Mouse (Mus musculus): Measurements from ENCODE around the gene Fat4.

Gene Fat4

DNA sequence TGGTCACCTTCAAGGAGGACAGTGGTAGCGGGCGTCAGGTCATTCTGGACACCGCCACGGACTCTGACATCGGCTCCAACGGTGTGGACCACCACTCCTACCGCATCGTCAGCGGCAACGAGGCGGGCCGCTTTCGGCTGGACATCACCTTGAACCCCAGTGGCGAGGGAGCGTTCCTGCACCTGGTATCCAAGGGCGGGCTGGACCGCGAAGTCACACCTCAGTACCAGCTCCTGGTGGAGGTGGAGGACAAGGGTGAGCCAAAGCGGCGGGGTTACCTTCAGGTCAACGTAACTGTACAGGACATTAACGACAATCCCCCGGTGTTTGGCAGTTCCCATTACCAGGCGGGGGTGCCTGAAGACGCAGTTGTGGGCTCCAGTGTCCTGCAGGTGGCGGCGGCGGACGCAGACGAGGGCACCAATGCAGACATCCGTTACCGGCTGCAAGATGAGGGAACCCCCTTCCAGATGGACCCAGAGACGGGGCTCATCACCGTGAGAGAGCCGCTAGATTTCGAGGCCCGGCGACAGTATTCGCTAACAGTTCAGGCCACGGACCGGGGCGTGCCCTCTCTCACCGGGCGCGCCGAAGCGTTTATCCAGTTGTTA, 746 bp downstream of the Fat4 start:
- TF ChIP-seq NANOG (IDR thresholded peaks at IDR 0.05; ENCODE audit: borderline replicate concordance, low read length) (no peak), CTCF (conservative IDR thresholded peaks at IDR 0.05; ENCODE audit: low read length) (no peak), POU5F1 (IDR thresholded peaks at IDR 0.05; ENCODE audit: borderline replicate concordance, low read length) (no peak)
- Histone ChIP-seq H3K9me3 (ENCODE audit: low read length) (no peaks in the 10 kb centered on the region), H3K27me3 (ENCODE audit: insufficient read depth, low read length) (peaks cover 64% of the 10 kb centered on the region), H3K4me3 (replicated peaks; ENCODE audit: low read length) (peak overlapping the region; percentile 83), H3K4me1 (replicated peaks; ENCODE audit: low read depth, low read length) (peaks cover 30% of the 10 kb centered on the region), H3K36me3 (ENCODE audit: insufficient read depth, low read length) (no peaks in the 10 kb centered on the region)

DNA sequence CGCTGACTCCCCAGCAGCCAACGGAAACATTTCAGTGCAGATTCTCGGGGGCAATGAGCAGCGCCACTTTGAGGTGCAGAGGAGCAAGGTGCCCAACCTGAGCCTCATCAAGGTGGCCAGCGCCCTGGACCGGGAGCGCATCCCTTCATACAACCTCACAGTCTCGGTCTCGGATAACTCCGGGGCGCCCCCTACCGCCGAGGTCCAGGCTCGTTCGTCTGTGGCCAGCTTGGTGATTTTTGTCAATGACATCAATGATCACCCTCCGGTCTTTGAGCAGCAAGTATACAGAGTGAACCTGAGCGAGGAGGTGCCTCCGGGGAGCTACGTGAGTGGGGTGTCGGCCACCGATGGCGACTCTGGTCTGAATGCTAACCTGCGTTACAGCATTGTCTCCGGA, 1.4 kb downstream of the Fat4 start:
- H3K4me1 ChIP-seq (replicated peaks; ENCODE audit: low read depth, low read length) = peaks cover 30% of the 10 kb centered on the region
- no peaks in the 10 kb centered on the region for H3K9me3 ChIP-seq (ENCODE audit: low read length)
- TF ChIP-seq POU5F1 (IDR thresholded peaks at IDR 0.05; ENCODE audit: borderline replicate concordance, low read length) (no peak), CTCF (conservative IDR thresholded peaks at IDR 0.05; ENCODE audit: low read length) (peak; percentile 52)
- H3K36me3 ChIP-seq (ENCODE audit: insufficient read depth, low read length) = no peaks in the 10 kb centered on the region
- H3K4me3 ChIP-seq (replicated peaks; ENCODE audit: low read length) = peak overlapping the region; percentile 83
- peaks cover 64% of the 10 kb centered on the region for H3K27me3 ChIP-seq (ENCODE audit: insufficient read depth, low read length)

DNA sequence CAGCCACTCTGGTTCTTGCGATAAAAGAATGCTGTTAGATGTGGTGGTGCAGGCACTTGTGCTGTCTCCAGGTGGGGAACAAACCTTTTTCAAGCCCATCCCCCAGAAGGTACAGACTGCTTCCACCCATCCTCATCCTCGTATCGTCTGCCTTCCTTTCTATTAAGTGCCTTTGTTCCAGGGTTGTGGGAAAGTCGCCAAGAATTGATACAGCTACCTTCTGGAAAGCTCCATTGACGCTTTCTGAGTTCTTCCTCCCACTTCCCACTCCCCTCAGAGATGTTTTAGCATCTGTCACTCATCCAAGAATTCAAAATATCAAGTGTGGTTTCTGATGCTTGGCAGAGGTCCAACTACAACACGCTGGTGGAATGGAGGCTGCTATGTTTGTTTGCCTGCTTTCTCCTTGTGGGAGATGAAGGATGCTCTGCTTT, 6.1 kb downstream of the Fat4 start:
- Histone ChIP-seq H3K4me1 (replicated peaks; ENCODE audit: low read depth, low read length) (peaks cover 5% of the 10 kb centered on the region), H3K9me3 (ENCODE audit: low read length) (no peaks in the 10 kb centered on the region), H3K36me3 (ENCODE audit: insufficient read depth, low read length) (no peaks in the 10 kb centered on the region), H3K4me3 (replicated peaks; ENCODE audit: low read length) (no peak overlapping the region), H3K27me3 (ENCODE audit: insufficient read depth, low read length) (peaks cover 24% of the 10 kb centered on the region)
- TF ChIP-seq NANOG (IDR thresholded peaks at IDR 0.05; ENCODE audit: borderline replicate concordance, low read length) = no peak
- TF ChIP-seq POU5F1 (IDR thresholded peaks at IDR 0.05; ENCODE audit: borderline replicate concordance, low read length) = no peak
- TF ChIP-seq CTCF (conservative IDR thresholded peaks at IDR 0.05; ENCODE audit: low read length) = no peak

DNA sequence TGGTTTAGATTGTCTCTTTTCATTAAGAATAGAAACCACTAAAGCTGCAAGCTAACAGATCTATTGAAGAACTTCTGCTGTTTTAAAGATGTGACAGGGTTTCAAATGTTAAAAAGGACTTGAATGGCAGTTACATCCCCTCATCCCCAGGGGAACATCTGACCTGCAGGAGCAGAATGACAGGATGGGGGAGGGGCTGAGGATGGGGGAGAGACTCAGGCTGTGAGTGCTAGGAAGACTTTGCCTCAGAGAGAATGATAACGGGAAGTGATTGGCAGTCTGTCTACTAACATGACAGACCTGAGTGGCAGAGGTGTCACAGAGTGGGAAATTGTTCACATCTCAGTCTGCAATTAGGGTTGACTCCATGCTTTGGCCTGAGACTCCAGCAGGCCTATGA, 14.1 kb downstream of the Fat4 start:
- Histone ChIP-seq H3K4me1 (replicated peaks; ENCODE audit: low read depth, low read length) (no peaks in the 10 kb centered on the region), H3K27me3 (ENCODE audit: insufficient read depth, low read length) (no peaks in the 10 kb centered on the region), H3K4me3 (replicated peaks; ENCODE audit: low read length) (no peak overlapping the region), H3K36me3 (ENCODE audit: insufficient read depth, low read length) (no peaks in the 10 kb centered on the region), H3K9me3 (ENCODE audit: low read length) (no peaks in the 10 kb centered on the region)
- TF ChIP-seq CTCF (conservative IDR thresholded peaks at IDR 0.05; ENCODE audit: low read length) = no peak
- TF ChIP-seq NANOG (IDR thresholded peaks at IDR 0.05; ENCODE audit: borderline replicate concordance, low read length) = no peak
- no peak for TF ChIP-seq POU5F1 (IDR thresholded peaks at IDR 0.05; ENCODE audit: borderline replicate concordance, low read length)

DNA sequence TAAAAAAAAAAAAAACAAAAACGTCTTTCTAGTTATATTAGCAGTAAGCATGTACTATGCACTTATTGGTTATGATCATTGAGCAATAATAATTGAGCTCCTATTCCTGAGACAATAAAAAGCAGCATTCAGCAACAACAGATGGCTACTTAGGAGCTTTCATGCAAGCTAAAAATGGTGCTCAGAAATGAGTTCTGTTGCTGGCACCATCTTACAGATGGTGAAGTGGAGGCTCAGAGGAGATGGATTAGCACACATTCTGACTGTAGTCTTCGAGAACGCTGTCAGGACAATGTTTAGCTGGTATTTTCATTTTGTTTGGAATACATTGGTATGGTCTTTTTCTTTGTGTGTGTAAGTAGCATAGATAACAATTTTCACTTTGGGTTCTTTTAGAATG, 20.1 kb downstream of the Fat4 start:
- Histone ChIP-seq H3K36me3 (ENCODE audit: insufficient read depth, low read length) (no peaks in the 10 kb centered on the region), H3K4me1 (replicated peaks; ENCODE audit: low read depth, low read length) (no peaks in the 10 kb centered on the region), H3K27me3 (ENCODE audit: insufficient read depth, low read length) (no peaks in the 10 kb centered on the region), H3K9me3 (ENCODE audit: low read length) (no peaks in the 10 kb centered on the region), H3K4me3 (replicated peaks; ENCODE audit: low read length) (no peak overlapping the region)
- TF ChIP-seq POU5F1 (IDR thresholded peaks at IDR 0.05; ENCODE audit: borderline replicate concordance, low read length) (no peak), CTCF (conservative IDR thresholded peaks at IDR 0.05; ENCODE audit: low read length) (no peak), NANOG (IDR thresholded peaks at IDR 0.05; ENCODE audit: borderline replicate concordance, low read length) (no peak)

DNA sequence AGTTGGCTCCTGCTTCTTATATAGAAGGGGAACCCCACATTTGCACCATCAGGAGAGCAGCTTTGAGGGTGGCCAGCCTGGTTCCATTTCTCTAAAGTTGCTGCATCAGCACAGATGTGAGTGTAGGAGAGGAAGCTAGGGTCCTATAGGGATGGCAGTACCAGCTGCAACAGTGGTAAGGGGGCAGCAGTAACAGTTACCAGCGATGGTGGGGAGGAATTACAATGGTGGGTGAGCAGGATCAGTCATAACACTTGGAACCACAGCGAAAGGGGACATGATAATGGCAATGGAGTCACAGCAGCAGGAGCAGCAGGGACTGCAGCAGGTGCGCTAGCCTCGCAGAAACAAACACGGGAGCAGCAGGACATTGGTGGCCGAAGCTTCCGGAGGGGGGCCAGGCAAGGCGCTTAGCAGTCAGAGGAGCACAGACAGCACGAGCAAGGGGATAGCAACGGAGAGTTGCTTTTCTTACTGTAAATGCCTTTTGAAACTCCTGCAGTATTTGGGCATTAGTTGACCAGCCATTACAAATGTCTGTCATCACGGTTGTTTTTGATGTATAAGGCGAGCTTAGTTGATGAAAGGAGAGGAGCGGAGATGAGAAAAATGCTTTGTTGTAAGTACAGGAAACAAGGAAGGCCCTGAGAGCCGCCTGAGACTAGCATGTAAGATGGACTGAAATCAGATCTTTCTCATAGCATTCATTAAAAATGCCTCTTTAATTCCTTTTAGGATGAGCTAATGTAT, 21.1 kb downstream of the Fat4 start:
- Histone ChIP-seq H3K4me3 (replicated peaks; ENCODE audit: low read length) (no peak overlapping the region), H3K4me1 (replicated peaks; ENCODE audit: low read depth, low read length) (no peaks in the 10 kb centered on the region), H3K9me3 (ENCODE audit: low read length) (no peaks in the 10 kb centered on the region), H3K36me3 (ENCODE audit: insufficient read depth, low read length) (no peaks in the 10 kb centered on the region), H3K27me3 (ENCODE audit: insufficient read depth, low read length) (no peaks in the 10 kb centered on the region)
- TF ChIP-seq CTCF (conservative IDR thresholded peaks at IDR 0.05; ENCODE audit: low read length) (no peak), POU5F1 (IDR thresholded peaks at IDR 0.05; ENCODE audit: borderline replicate concordance, low read length) (no peak), NANOG (IDR thresholded peaks at IDR 0.05; ENCODE audit: borderline replicate concordance, low read length) (no peak)

DNA sequence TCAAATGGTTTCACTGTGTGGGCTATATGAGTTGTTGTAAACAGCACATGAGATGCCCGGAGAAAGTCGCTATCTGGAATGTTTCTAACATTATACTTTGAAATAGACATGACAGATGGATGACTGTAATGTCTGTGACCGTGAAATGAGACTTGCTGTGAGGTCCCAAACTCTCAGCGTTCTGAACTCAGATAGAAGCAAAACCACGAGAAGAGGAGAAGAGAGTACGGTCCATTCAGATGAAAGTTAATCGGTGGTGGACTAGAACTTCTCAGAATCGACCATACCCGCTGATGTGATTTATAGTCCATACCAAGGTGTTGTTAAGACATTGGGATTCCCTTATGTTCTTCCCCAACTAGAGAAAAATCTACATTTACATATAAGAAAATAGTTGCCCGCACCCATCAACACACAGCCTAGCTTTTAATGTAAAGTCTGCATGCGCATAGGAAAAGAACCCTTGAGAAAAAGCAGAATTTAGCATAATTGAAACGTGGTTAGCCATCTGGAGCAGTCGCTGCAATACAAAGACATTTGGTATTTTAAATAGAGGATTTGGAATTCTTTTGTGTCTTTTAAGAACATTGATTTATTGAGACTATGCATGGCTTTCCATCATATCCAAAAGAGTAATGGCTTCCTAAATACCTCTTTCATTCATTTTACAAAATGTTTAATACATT, 21.8 kb downstream of the Fat4 start:
- TF ChIP-seq NANOG (IDR thresholded peaks at IDR 0.05; ENCODE audit: borderline replicate concordance, low read length) = no peak
- TF ChIP-seq POU5F1 (IDR thresholded peaks at IDR 0.05; ENCODE audit: borderline replicate concordance, low read length) = no peak
- no peak for TF ChIP-seq CTCF (conservative IDR thresholded peaks at IDR 0.05; ENCODE audit: low read length)
- Histone ChIP-seq H3K4me1 (replicated peaks; ENCODE audit: low read depth, low read length) (no peaks in the 10 kb centered on the region), H3K36me3 (ENCODE audit: insufficient read depth, low read length) (no peaks in the 10 kb centered on the region), H3K27me3 (ENCODE audit: insufficient read depth, low read length) (no peaks in the 10 kb centered on the region), H3K9me3 (ENCODE audit: low read length) (no peaks in the 10 kb centered on the region), H3K4me3 (replicated peaks; ENCODE audit: low read length) (no peak overlapping the region)

DNA sequence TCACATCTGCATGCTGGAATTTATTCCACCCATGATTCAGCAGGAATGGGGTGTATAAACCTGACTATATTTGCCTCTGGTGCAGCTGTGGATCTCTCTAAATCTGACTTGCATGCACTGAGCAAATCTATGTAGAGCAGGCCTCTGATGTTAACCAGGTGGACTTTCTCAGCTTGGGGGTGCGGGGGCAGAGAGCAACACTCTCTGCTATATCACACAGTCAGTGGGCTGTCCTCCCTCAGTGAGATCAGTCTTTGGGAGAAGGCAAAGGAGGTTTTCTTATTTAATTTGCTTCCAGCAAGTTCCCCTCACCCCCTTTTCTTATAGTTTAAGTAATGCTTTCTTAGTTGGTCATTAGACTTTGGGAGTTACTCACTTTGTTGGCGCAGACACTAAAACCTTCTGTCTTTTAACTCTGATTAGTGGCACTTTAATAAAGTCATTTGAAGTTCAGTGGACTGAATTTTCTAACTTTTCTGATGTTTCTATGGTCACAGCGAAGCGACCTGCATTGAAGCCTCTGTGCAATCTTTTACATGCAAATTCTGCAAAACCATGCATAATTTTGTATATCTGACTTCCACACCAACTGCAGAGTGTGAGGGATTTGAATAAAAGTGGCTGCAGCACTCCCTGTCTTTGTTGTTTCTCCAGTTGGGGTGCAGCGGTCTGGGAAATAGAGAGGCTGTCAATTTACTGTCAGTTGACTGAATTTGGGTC, 26.2 kb downstream of the Fat4 start:
- Histone ChIP-seq H3K4me1 (replicated peaks; ENCODE audit: low read depth, low read length) (no peaks in the 10 kb centered on the region), H3K27me3 (ENCODE audit: insufficient read depth, low read length) (no peaks in the 10 kb centered on the region), H3K4me3 (replicated peaks; ENCODE audit: low read length) (no peak overlapping the region), H3K9me3 (ENCODE audit: low read length) (no peaks in the 10 kb centered on the region), H3K36me3 (ENCODE audit: insufficient read depth, low read length) (no peaks in the 10 kb centered on the region)
- TF ChIP-seq CTCF (conservative IDR thresholded peaks at IDR 0.05; ENCODE audit: low read length) = no peak
- TF ChIP-seq NANOG (IDR thresholded peaks at IDR 0.05; ENCODE audit: borderline replicate concordance, low read length) = no peak
- TF ChIP-seq POU5F1 (IDR thresholded peaks at IDR 0.05; ENCODE audit: borderline replicate concordance, low read length) = no peak

Measured in E14TG2a.4 (cell line).